ENCODE assay signal across 8 mouse cellular contexts in genomic region chr11:100858935-100859578, GRCm38 (mm10). TPM values are rescaled to one million over a fixed set of nuclear protein-coding genes. Genes with fewer than 3 reads are reported as not detected.
DNase-seq lines count a peak whose midpoint lies in the region; ATAC-seq and TF ChIP-seq lines count a peak whose summit lies in the region.

Gene Stat5a, plus strand, starts transcription at chr11:100859351.

- no peak for TF ChIP-seq EP300 in liver, embryonic 14.5 days (IDR thresholded peaks at IDR 0.05; ENCODE audit: low read depth)

- H3K9ac ChIP-seq in embryonic facial prominence, embryonic 13.5 days = peak within 1 kb of the TSS; percentile 72
- peak within 1 kb of the TSS; percentile 74 for H3K9ac ChIP-seq in heart, embryonic 11.5 days (ENCODE audit: low read depth, low read length)
- H3K9ac ChIP-seq in liver, embryonic 14.5 days (replicated peaks) = peak within 1 kb of the TSS; percentile 66
- 0 out of 2 replicates have a peak within 1 kb of the TSS, but pooled peaks have one; percentile 29 for H3K9ac ChIP-seq in neural tube, embryonic 12.5 days

- DNase-seq in spleen, adult 2 months (ENCODE audit: low read depth in 1 of 2, low spot score in 2 of 2) = no peak
- DNase-seq in spleen, adult 12 weeks (ENCODE audit: low spot score) = no peak
- DNase-seq in kidney, adult 9 months = peak; percentile 97
- DNase-seq in liver, embryonic 14.5 days (ENCODE audit: low read depth in 3 of 3, low spot score in 3 of 3) = no peak
- DNase-seq in thymus, postnatal 10 days (ENCODE audit: low spot score in 2 of 2) = no peak

- peak within 1 kb of the TSS; percentile 52; the same call in 1 of the 2 replicates for H3K27ac ChIP-seq in spleen, adult 2 months (ENCODE audit: insufficient read depth, low read length)
- no peak within 1 kb of the TSS for H3K27ac ChIP-seq in embryonic facial prominence, embryonic 13.5 days
- H3K27ac ChIP-seq in heart, embryonic 11.5 days (ENCODE audit: low read depth, low read length) = peak within 1 kb of the TSS; percentile 59
- no peak within 1 kb of the TSS for H3K27ac ChIP-seq in liver, embryonic 14.5 days
- no peak within 1 kb of the TSS for H3K27ac ChIP-seq in neural tube, embryonic 12.5 days

- no peaks in the 10 kb centered on the region for H3K27me3 ChIP-seq in spleen, adult 2 months (ENCODE audit: control insufficient read depth, insufficient read depth, low read length)
- H3K27me3 ChIP-seq in embryonic facial prominence, embryonic 13.5 days = peaks cover 56% of the 10 kb centered on the region
- H3K27me3 ChIP-seq in heart, embryonic 11.5 days (ENCODE audit: control insufficient read depth, insufficient read depth, low read length) = peaks cover 19% of the 10 kb centered on the region
- H3K27me3 ChIP-seq in liver, embryonic 14.5 days (ENCODE audit: control insufficient read depth, insufficient read depth, low read length) = no peaks in the 10 kb centered on the region
- peaks cover 47% of the 10 kb centered on the region for H3K27me3 ChIP-seq in neural tube, embryonic 12.5 days (replicated peaks)

- peak within 1 kb of the TSS; percentile 73 for H3K4me2 ChIP-seq in embryonic facial prominence, embryonic 13.5 days
- H3K4me2 ChIP-seq in heart, embryonic 11.5 days = peak within 1 kb of the TSS; percentile 68
- H3K4me2 ChIP-seq in liver, embryonic 14.5 days (ENCODE audit: low read depth) = peak within 1 kb of the TSS; percentile 93
- peak within 1 kb of the TSS; percentile 71 for H3K4me2 ChIP-seq in neural tube, embryonic 12.5 days (replicated peaks)

- no peak for TF ChIP-seq POLR2A in spleen, adult 2 months (IDR thresholded peaks at IDR 0.05; ENCODE audit: low read depth, low read length)

- peaks cover 2% of the 10 kb centered on the region; the same call in 1 of the 2 replicates for H3K36me3 ChIP-seq in spleen, adult 2 months (ENCODE audit: control insufficient read depth, insufficient read depth, low read length)
- no peaks in the 10 kb centered on the region for H3K36me3 ChIP-seq in embryonic facial prominence, embryonic 13.5 days
- no peaks in the 10 kb centered on the region for H3K36me3 ChIP-seq in heart, embryonic 11.5 days (ENCODE audit: control insufficient read depth, insufficient read depth, low read length)
- no peaks in the 10 kb centered on the region for H3K36me3 ChIP-seq in liver, embryonic 14.5 days (replicated peaks; ENCODE audit: control insufficient read depth, insufficient read depth, low read depth)
- H3K36me3 ChIP-seq in neural tube, embryonic 12.5 days = no peaks in the 10 kb centered on the region

- 62% methylated on average over 9 of the region's 9 CpGs for WGBS in spleen, adult 2 months
- 45% methylated on average over 9 of the region's 9 CpGs for WGBS in embryonic facial prominence, embryonic 13.5 days
- 57% methylated on average over 9 of the region's 9 CpGs for WGBS in heart, embryonic 11.5 days (ENCODE audit: insufficient replicate concordance)
- 67% methylated on average over 9 of the region's 9 CpGs for WGBS in liver, embryonic 14.5 days (ENCODE audit: insufficient replicate concordance)
- 65% methylated on average over 9 of the region's 9 CpGs for WGBS in neural tube, embryonic 12.5 days

- ATAC-seq in embryonic facial prominence, embryonic 13.5 days (ENCODE audit: insufficient number of reproducible peaks, insufficient read depth, low FRiP score, low TSS enrichment, low read depth) = no peak
- ATAC-seq in heart, embryonic 11.5 days (replicated peaks; ENCODE audit: insufficient number of reproducible peaks, low FRiP score, low TSS enrichment) = no peak
- ATAC-seq in liver, embryonic 14.5 days (ENCODE audit: insufficient read depth) = no peak
- ATAC-seq in neural tube, embryonic 12.5 days (ENCODE audit: low FRiP score, low read depth) = no peak

- H3K4me3 ChIP-seq in spleen, adult 2 months (ENCODE audit: extremely low read depth, insufficient read depth, insufficient read length) = peak within 1 kb of the TSS; percentile 68
- H3K4me3 ChIP-seq in embryonic facial prominence, embryonic 13.5 days = peak within 1 kb of the TSS; percentile 51
- H3K4me3 ChIP-seq in heart, embryonic 11.5 days (ENCODE audit: low read depth, low read length) = peak within 1 kb of the TSS; percentile 65
- H3K4me3 ChIP-seq in liver, embryonic 14.5 days (ENCODE audit: insufficient read depth in 1 of 2, low read depth in 2 of 2, low read length in 2 of 2) = peak within 1 kb of the TSS; percentile 59 to 62
- peak within 1 kb of the TSS; percentile 42 for H3K4me3 ChIP-seq in neural tube, embryonic 12.5 days

- H3K9me3 ChIP-seq in embryonic facial prominence, embryonic 13.5 days = no peaks in the 10 kb centered on the region
- H3K9me3 ChIP-seq in heart, embryonic 11.5 days (replicated peaks; ENCODE audit: control insufficient read depth, low read length) = no peaks in the 10 kb centered on the region
- no peaks in the 10 kb centered on the region for H3K9me3 ChIP-seq in liver, embryonic 14.5 days (ENCODE audit: control insufficient read depth, low read length)
- H3K9me3 ChIP-seq in neural tube, embryonic 12.5 days = no peaks in the 10 kb centered on the region

- no peak for TF ChIP-seq CTCF in spleen, adult 2 months (IDR thresholded peaks at IDR 0.05; ENCODE audit: extremely low read depth, insufficient read depth, insufficient read length, insufficient replicate concordance)
- TF ChIP-seq CTCF in liver, embryonic 14.5 days (IDR thresholded peaks at IDR 0.05; ENCODE audit: low read depth) = no peak

- H3K4me1 ChIP-seq in spleen, adult 2 months (ENCODE audit: control insufficient read depth, insufficient read depth, insufficient read length) = peaks cover 12% of the 10 kb centered on the region; the same call in 1 of the 2 replicates
- peaks cover 19% of the 10 kb centered on the region for H3K4me1 ChIP-seq in embryonic facial prominence, embryonic 13.5 days
- peaks cover 5% of the 10 kb centered on the region; the same call in 1 of the 2 replicates for H3K4me1 ChIP-seq in heart, embryonic 11.5 days (ENCODE audit: control insufficient read depth, insufficient read depth, low read length)
- peaks cover 5 to 12% of the 10 kb centered on the region in 2 experiments; a peak in 3 of 4 replicates for H3K4me1 ChIP-seq in liver, embryonic 14.5 days (replicated peaks; ENCODE audit: control insufficient read depth in 2 of 2, insufficient read depth in 2 of 2, low read length in 1 of 2)
- H3K4me1 ChIP-seq in neural tube, embryonic 12.5 days = peaks cover 6% of the 10 kb centered on the region; the same call in 1 of the 2 replicates

RNA-seq across cellular contexts. Expression of gene Stat5a, which starts in this region (rescaled TPM):
- polyA plus RNA-seq in spleen, adult 2 months (2012; rRNA removed) = 24.7 and 35.7 TPM in 2 replicates
- 4.9 and 6.6 TPM in 2 replicates for polyA plus RNA-seq in embryonic facial prominence, embryonic 13.5 days (2015; fragmentation: Nextera tagmentation; extraction: Ambion mirVana)
- 5.6 and 5.9 TPM in 2 replicates for polyA plus RNA-seq in heart, embryonic 11.5 days (2014; fragmentation: Nextera tagmentation; extraction: Ambion mirVana)
- 7.8 and 8.5 TPM in 2 replicates for polyA plus RNA-seq in liver, embryonic 14.5 days (2012; rRNA removed)
- 7.2 and 8.6 TPM in 2 replicates for polyA plus RNA-seq in liver, embryonic 14.5 days (2014; fragmentation: Nextera tagmentation; extraction: Ambion mirVana)
- 1.7 and 1.9 TPM in 2 replicates for polyA plus RNA-seq in neural tube, embryonic 12.5 days (2016; fragmentation: Nextera tagmentation; extraction: Ambion mirVana)

Comparison
In these comparisons a context has a peak if more than half of its experiments do, and no peak if none do; other contexts are left out.
1. H3K27ac ChIP-seq: peak in spleen, adult 2 months (single experiment) and heart, embryonic 11.5 days (single experiment); none in embryonic facial prominence, embryonic 13.5 days (single experiment), liver, embryonic 14.5 days (single experiment) and neural tube, embryonic 12.5 days (single experiment).
2. Peak in every context shown above with its lines, with median percentiles within 50 percentile points of each other: H3K4me3 ChIP-seq, H3K4me2 ChIP-seq and H3K9ac ChIP-seq.